Mouse (Mus musculus) embryonic fibroblast, embryonic 13.5 days (primary cell): Measurements from ENCODE around the gene R3hdm1.

Experiments used
- CTCF ChIP-seq: IDR thresholded peaks from 2 replicates; pipeline ENCODE4 v1.5.1; 2011; ENCODE audit warnings: mild to moderate bottlenecking, control low read depth, low read length, moderate library complexity, borderline replicate concordance; ENCODE audit not compliant: insufficient read depth
- POLR2A ChIP-seq: IDR thresholded peaks from 2 replicates; pipeline ENCODE4 v1.6.1; 2011; ENCODE audit warnings: low read depth, mild to moderate bottlenecking, control low read depth, low read length, moderate library complexity

GRCm38 (mm10) chr1:128221886-128222285, 118.8 kb downstream of the R3hdm1 start:
- no peak for TF ChIP-seq CTCF
- TF ChIP-seq POLR2A = no peak
